Mouse (Mus musculus) gastrocnemius, postnatal 25 days (tissue): Measurements from ENCODE around the gene Abcd2. TPM values are rescaled to one million over a fixed set of nuclear protein-coding genes. Genes with fewer than 3 reads are reported as not detected.

Experiments
- DNase-seq: peaks from one replicate; pipeline ENCODE4 v3.0.0; 2022
- total RNA-seq, 2 experiments: library from RNA; stranded (reverse); gene quantifications; 1 replicate in 1 of 2; 2 replicates in 1 of 2; pipeline ENCODE4 v1.2.3; 2021

Abcd2 gene
- total RNA-seq, 2 experiments from 2014 or later = 20.3 to 20.6 TPM

DNA sequence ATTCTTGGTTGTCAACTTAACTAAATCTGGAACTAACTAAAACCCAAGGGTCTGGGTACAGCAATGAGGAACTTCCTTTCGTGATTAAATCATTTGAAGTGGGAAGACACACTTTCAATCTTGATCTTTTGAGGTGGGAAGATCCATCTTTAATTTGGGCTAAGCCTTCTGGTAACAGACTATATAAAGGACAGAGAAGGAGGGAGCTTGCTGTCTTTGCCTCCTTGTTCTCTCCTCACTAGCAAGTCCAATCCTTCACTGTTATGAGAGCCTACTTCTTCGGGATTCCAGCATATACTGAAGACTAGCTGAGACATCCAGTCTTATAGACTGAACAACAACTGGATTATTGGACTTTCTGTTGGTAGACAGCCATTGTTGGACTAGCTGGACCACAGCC is 28.1 kb downstream of the Abcd2 start:
- DNase-seq = no peak

DNA sequence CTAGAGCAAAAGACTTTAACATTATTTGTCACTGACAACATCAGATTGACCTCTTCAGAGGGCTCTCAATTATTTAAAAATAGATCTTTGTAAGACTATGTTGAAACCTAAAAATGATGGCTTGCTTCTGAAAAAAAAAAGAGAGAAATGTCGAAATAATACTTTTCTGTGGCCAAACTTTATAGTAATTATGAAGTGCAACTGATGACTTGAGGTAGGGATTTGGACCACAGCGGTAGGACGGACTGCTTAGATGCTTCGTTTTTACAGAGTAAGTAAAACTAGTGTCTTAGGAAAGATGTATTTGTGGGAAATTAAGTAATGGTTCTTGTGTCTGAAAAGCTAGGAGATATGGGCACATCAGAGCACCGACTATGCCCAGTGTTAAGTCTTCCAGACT is 30.4 kb downstream of the Abcd2 start:
- no peak for DNase-seq

DNA sequence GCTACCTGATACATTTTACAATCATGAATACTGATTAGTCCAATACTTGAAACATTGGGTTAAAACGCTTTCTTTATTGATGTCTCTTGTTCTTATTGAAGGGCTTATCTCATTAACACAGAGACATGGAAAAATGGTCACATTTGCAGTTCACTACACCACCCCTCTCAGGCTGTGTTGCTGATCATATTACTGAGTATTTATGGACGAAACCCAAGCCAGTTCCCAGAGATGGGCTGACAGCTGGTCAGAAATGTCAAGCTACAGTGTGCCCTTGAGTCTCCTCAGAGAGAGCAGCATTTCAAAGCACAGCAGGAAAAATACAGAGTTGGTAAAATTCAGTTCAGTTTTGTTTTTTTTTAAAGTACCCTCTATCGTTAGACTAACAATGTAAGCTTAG is 38.3 kb downstream of the Abcd2 start:
- peak; percentile 24 for DNase-seq

DNA sequence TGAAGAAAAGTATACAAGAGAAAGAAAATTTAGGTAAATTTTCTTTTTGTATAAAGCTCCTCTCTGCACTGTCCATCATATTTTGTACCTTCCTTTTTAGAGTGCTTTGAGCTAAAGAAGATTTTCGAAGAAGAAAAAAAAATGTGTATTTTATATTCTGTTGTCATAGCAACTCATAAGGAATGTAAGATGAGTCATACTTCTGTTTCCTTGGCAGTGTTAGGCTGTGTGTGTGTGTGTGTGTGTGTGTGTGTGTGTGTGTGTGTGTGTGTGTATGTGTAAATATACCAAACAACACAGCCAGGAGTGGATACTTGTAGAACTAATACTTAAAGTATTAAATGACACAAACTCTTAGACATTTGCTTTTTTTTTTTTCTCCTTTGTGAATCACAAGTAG is 39.0 kb downstream of the Abcd2 start:
- DNase-seq = no peak

DNA sequence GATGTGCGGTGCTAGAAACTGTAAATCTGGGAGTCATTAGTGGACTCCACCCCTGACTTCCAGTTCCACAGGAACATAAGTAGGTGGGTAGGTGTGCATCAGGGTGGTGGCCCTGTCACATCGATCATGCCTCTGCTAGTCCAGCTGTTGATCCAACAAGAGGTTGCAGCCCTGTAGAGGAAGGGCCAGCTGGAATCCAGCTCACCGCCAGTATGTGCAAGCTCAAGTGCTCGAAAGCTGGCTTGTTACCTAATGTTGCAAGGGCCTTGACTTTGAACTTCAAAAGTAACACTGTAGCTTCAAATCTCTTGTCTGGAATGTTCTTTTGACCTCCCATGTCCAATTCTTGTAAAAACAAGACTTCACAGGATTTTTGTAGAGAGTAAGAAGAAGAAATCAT is 67.0 kb downstream of the Abcd2 start:
- DNase-seq = no peak

DNA sequence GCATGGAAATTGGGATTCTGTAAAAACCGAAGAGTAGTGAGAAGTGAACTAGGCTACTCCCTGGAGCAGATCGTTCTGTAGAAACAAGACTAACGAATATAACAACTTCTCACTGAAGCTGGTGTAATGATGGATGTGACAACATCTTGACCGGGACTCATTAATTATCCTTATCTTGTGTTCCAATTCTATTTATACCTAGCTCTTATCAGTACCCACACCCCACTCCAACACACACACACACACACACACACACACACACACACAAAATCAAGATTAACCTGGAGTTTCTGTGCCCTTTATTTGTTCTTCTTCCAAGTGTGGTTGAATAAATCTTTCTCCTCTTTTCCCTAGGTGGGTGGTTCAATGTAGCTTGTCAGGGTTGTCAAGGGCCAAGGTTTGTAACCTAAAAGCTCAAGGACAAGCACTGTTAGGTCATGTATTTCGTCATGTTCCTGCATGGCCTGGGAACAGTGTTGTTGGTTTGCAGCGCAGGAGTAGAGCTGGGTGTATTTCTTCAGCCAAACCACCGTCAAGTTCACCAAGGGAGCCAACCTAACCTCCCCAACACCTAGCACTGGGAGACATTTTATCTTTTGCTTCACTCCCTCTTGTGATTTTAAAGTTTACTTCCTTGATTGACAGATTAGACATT is 78.9 kb downstream of the Abcd2 start:
- DNase-seq = no peak

DNA sequence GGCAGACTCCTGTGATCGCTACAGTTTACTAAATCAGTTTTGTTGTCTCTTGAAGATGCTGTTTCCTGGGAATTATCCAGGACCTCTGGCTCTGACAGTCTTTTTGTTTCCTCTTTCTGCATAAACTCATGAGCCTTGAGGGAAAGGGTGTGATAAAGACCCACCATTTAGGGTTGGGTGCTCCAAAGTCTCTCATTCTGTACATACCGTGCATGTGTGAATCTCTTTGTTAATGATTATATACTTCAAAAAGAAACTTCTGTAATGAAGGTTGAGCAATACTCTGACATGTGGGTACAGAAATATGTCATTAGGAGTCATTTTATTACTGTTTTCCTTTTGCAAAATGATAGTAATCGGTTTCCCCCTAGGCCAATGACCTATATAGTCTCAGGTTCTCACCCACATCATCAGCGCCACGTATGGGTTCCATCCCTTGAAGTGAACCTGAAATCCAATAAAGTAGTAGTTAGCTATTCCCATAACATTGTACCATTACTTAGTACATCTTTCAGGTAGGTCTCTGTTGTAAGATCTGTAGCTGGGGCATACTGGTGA is 83.4 kb downstream of the Abcd2 start:
- no peak for DNase-seq

DNA sequence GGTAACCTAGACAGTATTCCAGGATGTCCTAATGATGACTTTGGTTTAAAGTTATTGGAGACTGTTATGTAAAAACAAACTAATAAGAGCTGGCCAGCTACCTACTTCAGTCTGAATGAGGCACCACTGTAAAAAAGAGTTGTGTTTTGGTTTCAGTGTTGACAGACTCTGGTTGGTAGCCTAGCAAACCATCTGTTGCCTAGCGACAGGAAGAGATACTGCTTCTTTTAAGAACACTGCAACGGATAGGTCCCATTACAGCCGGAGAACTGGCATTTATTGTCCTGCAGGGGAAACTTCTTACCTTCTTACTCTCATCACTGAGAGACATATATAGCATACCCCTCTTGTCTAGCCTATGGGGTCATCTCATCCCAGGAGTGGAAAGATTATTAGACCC is 86.7 kb downstream of the Abcd2 start:
- DNase-seq = no peak

DNA sequence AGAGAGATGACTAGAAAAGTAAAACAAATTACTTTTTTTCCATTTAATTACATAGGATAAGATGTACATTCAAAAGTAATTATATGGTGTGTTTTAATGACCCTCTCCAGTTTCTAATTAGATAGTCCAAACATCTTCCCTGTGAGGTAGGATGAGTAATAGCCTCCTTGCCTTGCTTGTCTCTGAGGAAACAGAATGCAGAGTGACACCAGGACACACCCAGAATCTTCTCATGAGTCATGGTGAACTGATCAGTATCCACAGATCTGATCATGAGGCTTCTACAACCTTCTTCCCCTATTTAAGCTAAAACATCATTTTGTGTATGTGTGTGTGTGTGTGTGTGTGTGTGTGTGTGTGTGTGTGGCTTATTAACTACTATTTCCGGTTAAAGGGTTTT is 87.3 kb downstream of the Abcd2 start:
- DNase-seq = no peak

DNA sequence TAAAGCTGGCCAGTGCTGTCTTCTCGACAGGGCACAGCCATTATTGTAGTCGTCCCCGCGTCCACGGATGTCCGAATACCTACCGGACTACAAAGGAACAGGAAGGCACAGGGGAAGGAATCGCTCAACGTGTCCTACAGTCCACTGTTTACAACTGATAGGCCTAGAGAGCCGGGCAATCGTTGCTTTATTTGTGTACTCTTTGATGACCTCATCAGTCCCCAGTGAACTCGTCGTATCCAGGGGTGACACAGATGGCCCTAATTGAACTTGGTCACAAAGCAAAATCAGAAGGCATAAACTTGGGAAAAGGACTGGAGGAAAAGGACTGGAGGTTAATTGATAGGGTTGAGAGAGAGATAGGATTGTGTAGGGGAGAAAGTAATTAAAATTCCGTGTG is 87.8 kb downstream of the Abcd2 start:
- no peak for DNase-seq

DNA sequence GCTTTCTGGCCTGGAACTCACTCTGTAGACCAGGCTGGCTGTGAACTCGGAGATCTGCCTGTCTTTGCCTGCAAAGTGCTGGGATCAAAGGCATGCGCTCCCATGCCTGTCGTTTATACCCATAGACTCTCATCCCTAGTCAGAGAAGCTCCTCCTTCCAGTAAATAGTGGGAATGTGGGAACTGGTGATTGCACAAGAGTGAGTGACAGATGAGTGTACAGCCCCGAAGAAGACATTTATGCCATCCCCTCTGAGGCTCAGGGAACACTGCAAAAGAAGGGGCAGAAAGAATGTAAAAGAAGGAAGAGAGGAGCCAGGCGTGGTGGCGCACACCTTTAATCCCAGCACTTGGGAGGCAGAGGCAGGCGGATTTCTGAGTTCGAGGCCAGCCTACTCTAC is 88.3 kb downstream of the Abcd2 start:
- DNase-seq = no peak

DNA sequence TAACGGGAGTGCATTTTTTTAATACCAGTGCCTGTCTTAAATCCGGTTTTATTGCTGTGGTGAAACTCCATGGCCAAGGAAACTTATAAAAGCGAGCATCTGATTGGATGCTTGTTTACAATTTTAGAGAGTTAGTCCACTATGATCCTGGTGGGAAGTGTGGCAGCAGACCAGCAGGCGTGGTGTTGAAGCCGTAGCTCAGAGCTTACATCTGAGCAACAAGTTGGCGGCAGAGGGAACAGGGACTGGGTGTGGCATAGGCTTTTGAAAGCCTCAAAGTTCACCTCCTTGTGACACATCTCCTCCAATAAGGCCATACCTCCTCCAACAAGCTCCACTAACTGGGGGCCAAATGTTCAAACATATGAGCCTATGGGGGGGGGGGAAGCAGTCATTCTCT is 95.0 kb downstream of the Abcd2 start:
- DNase-seq = peak; percentile 42

Other genes starting within 250 kb of the Abcd2 start
- 10 to 100 TPM in 1 of 2 experiments, 1 to 10 TPM in 1; 9.5 to 14.9 TPM for gene Kif21a, start 141.9 kb downstream of the Abcd2 start, total RNA-seq
- not detected for gene CN725425, start 7.7 kb upstream of the Abcd2 start, total RNA-seq